Mouse (Mus musculus): ENCODE results near the gene Nap1l3. TPM values are rescaled to one million over a fixed set of nuclear protein-coding genes. Genes with fewer than 3 reads are reported as not detected.

Gene Nap1l3
- 3.9 and 4.6 TPM in 2 replicates for polyA plus RNA-seq (2016; fragmentation: Nextera tagmentation; extraction: Ambion mirVana)

GRCm38 (mm10) chrX:122396781-122397581, at the start of gene Nap1l3:
Gene Nap1l3 (minus strand): TSS chrX:122397401.
- peak within 1 kb of the TSS; percentile 69 for H3K4me2 ChIP-seq
- H3K27me3 ChIP-seq (replicated peaks), result no peaks in the 10 kb centered on the region
- H3K9ac ChIP-seq, result peak within 1 kb of the TSS; percentile 72
- H3K4me1 ChIP-seq (replicated peaks), result no peaks in the 10 kb centered on the region
- H3K36me3 ChIP-seq, result no peaks in the 10 kb centered on the region
- no peaks in the 10 kb centered on the region for H3K9me3 ChIP-seq (replicated peaks)
- WGBS, result 7% methylated on average over 35 of the region's 39 CpGs
- H3K4me3 ChIP-seq, result peak within 1 kb of the TSS; percentile 72
- H3K27ac ChIP-seq (ENCODE audit: poor library complexity, severe bottlenecking), result 0 out of 2 replicates have a peak within 1 kb of the TSS, but pooled peaks have one; percentile 27
- peak; percentile 93 for ATAC-seq (ENCODE audit: insufficient number of reproducible peaks, low FRiP score)

GRCm38 (mm10) chrX:122397652-122398051, 451 bp upstream of the Nap1l3 start:
- WGBS, result 14% methylated on average over 8 of the region's 8 CpGs
- H3K36me3 ChIP-seq, result no peaks in the 10 kb centered on the region
- H3K9me3 ChIP-seq (replicated peaks), result no peaks in the 10 kb centered on the region
- H3K27ac ChIP-seq (ENCODE audit: poor library complexity, severe bottlenecking), result no peak overlapping the region
- H3K4me3 ChIP-seq, result peak overlapping the region; percentile 72
- H3K27me3 ChIP-seq (replicated peaks), result no peaks in the 10 kb centered on the region
- H3K9ac ChIP-seq, result no peak overlapping the region
- no peaks in the 10 kb centered on the region for H3K4me1 ChIP-seq (replicated peaks)
- ATAC-seq (ENCODE audit: insufficient number of reproducible peaks, low FRiP score), result no peak
- peak overlapping the region; percentile 69 for H3K4me2 ChIP-seq
